Mouse (Mus musculus): ENCODE data around the gene Mcu. TPM values are rescaled to one million over a fixed set of nuclear protein-coding genes. Genes with fewer than 3 reads are reported as not detected.

Mcu gene
- polyA plus RNA-seq, 1 experiment = 13.1 TPM

DNA sequence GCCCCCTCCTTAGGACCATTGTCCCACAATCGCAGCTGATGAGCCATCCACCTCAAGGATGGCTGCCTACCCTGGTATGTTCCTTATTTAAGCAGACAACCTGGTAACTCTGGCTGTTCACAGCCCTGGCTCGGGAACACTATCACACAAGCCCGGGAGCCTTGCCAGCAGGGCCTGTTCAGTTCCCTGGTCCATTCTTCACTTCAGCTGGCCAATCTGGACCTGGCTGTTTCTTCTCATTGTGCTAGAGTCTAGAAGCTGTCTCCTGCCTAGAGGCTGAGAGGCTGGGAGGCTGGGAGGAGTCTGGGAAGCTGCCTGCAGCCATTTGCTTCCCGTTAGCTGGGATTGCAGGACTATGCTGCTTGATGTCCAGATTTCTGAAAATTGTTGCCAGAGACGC lies 146.0 kb downstream of the Mcu start:
- 67% methylated on average over 5 of the region's 5 CpGs for WGBS
- DNase-seq = no peak
- no peak overlapping the region for H3K4me3 ChIP-seq (replicated peaks; ENCODE audit: extremely low read depth, low read depth, low read length)
- H3K4me1 ChIP-seq (ENCODE audit: control insufficient read depth, insufficient read depth, low read length) = no peaks in the 10 kb centered on the region
- TF ChIP-seq CTCF (IDR thresholded peaks at IDR 0.05; ENCODE audit: insufficient read depth, low read length) (no peak), POLR2A (IDR thresholded peaks at IDR 0.05; ENCODE audit: borderline replicate concordance, extremely low read depth, low read depth, low read length) (no peak)

DNA sequence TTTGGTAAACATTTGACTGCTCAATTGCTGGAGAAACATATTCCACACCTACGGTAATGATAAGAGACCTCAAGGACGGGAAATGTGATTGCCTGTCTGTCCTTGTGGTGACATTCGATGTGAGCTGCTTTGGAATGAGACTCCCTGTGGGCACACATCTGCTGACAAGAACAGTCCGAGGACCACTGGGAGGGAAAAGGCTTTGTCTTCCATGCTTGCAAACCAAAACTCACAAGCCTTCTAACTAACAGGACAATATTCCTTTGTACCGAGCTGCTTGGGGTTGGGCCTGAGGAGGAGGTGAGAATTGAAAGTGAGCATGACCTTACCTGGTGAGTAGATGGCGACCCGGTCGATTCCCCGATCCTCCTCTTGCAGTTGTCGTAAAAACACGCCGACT lies 149.2 kb downstream of the Mcu start:
- H3K4me1 ChIP-seq (ENCODE audit: control insufficient read depth, insufficient read depth, low read length) = no peaks in the 10 kb centered on the region
- TF ChIP-seq CTCF (IDR thresholded peaks at IDR 0.05; ENCODE audit: insufficient read depth, low read length) = no peak
- TF ChIP-seq POLR2A (IDR thresholded peaks at IDR 0.05; ENCODE audit: borderline replicate concordance, extremely low read depth, low read depth, low read length) = no peak
- WGBS = 93% methylated on average over 12 of the region's 12 CpGs
- no peak for DNase-seq
- no peak overlapping the region for H3K4me3 ChIP-seq (replicated peaks; ENCODE audit: extremely low read depth, low read depth, low read length)

DNA sequence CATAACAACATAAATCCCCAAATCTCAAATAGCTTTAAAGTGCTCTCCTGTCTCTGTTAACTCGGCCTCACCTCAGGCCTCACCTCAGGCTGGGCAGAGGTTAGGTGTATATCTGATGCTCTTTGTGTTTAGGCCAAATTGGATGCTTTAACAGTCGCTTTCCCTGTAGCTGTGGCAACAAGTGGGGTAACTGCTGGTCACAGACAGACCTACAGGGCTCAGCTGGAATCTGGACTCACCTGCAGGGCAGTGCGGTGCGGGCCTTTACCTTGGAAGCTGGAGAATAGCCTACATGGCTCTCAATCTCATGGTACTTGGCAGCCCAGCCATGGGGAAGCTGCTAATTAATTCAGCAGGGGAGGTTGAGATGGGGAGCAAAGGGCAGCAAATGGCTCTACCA lies 149.9 kb downstream of the Mcu start:
- WGBS = 95% methylated on average over 4 of the region's 4 CpGs
- DNase-seq = no peak
- Histone ChIP-seq H3K4me1 (ENCODE audit: control insufficient read depth, insufficient read depth, low read length) (no peaks in the 10 kb centered on the region), H3K4me3 (replicated peaks; ENCODE audit: extremely low read depth, low read depth, low read length) (no peak overlapping the region)
- TF ChIP-seq CTCF (IDR thresholded peaks at IDR 0.05; ENCODE audit: insufficient read depth, low read length) = no peak
- no peak for TF ChIP-seq POLR2A (IDR thresholded peaks at IDR 0.05; ENCODE audit: borderline replicate concordance, extremely low read depth, low read depth, low read length)

DNA sequence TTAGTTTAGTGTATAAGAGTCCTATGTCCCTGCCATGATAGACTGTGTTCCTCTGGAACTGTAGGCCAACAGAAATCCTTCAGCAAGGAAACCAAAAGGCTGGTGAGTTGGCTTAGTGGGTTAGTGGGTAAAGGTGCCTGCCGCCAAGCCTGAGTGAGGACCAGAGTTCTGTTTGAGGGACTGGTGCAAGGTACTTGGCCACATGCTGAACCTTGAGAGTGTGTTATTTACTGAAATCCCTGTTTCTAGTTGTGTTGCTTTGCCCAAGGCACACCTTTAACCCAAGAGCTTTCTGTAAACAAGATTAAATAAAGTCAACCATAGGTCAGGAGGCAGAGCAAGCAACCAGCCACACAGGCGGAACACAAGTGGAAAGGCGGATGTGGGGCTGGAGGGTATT lies 150.9 kb downstream of the Mcu start:
- Histone ChIP-seq H3K4me3 (replicated peaks; ENCODE audit: extremely low read depth, low read depth, low read length) (no peak overlapping the region), H3K4me1 (ENCODE audit: control insufficient read depth, insufficient read depth, low read length) (no peaks in the 10 kb centered on the region)
- no peak for DNase-seq
- TF ChIP-seq CTCF (IDR thresholded peaks at IDR 0.05; ENCODE audit: insufficient read depth, low read length) (no peak), POLR2A (IDR thresholded peaks at IDR 0.05; ENCODE audit: borderline replicate concordance, extremely low read depth, low read depth, low read length) (no peak)
- WGBS = 62% methylated on average over 3 of the region's 3 CpGs

DNA sequence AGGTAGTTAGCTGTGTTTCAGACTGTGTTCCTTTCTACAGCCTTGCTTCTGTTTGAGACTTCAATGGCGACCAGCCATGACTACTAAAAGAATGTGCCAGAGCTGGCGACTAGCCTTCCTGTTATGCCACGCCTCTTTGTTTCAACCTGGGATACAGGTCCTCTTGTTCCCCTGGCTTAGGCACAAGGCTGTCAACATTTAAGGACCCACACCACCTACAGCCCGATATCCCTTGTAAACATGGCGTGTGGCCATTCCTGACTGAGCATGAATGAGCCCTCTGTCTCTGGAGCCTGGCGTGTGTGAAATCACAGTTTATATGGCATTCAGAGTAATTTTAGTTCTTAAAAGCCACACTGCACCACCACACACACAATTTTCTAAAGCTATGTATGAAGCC lies 154.2 kb downstream of the Mcu start:
- TF ChIP-seq CTCF (IDR thresholded peaks at IDR 0.05; ENCODE audit: insufficient read depth, low read length) (no peak), POLR2A (IDR thresholded peaks at IDR 0.05; ENCODE audit: borderline replicate concordance, extremely low read depth, low read depth, low read length) (no peak)
- H3K4me1 ChIP-seq (ENCODE audit: control insufficient read depth, insufficient read depth, low read length) = no peaks in the 10 kb centered on the region
- no peak overlapping the region for H3K4me3 ChIP-seq (replicated peaks; ENCODE audit: extremely low read depth, low read depth, low read length)
- no peak for DNase-seq
- 78% methylated on average over 6 of the region's 6 CpGs for WGBS

DNA sequence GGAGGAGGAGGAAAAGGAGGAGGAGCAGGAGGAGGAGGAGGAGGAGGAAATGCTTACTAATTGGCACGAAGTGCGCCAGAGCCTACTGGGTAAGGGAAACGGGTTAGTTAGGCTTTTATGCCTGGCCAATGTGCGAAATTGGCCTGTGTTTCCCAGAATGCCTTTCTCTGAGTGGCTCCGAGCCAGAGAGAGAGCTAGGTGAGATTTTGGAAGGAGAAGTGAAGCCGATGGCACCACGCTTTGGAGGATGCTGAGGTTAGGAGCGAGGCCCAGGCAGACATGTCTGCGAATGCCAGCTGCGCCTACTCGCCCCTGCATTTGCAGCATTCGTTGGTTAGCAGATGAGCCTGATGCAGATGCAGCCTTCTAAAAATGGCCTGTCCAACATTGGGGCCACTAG lies 156.7 kb downstream of the Mcu start:
- WGBS = 89% methylated on average over 12 of the region's 12 CpGs
- TF ChIP-seq POLR2A (IDR thresholded peaks at IDR 0.05; ENCODE audit: borderline replicate concordance, extremely low read depth, low read depth, low read length) (no peak), CTCF (IDR thresholded peaks at IDR 0.05; ENCODE audit: insufficient read depth, low read length) (no peak)
- no peak overlapping the region for H3K4me3 ChIP-seq (replicated peaks; ENCODE audit: extremely low read depth, low read depth, low read length)
- H3K4me1 ChIP-seq (ENCODE audit: control insufficient read depth, insufficient read depth, low read length) = no peaks in the 10 kb centered on the region
- no peak for DNase-seq

DNA sequence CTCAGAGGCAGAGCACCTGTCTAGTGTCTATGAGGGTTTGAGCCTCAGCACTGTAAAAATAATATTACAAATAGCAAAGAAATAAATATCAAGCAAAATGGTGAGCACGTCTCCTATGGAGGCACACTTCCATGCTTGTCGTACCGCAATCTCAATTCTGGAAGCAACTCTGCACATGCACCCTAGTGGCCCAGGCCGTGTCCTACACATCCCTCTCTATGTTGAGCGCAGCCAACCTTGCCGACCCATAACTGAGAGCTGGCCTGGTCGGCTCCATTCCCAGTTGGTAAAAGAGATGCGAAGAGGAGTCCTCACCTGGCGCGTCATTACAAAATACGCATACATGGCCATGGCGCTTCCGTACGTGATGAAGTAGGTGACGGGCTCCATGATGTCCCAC lies 161.9 kb downstream of the Mcu start:
- no peak for DNase-seq
- Histone ChIP-seq H3K4me1 (ENCODE audit: control insufficient read depth, insufficient read depth, low read length) (no peaks in the 10 kb centered on the region), H3K4me3 (replicated peaks; ENCODE audit: extremely low read depth, low read depth, low read length) (no peak overlapping the region)
- WGBS = 96% methylated on average over 15 of the region's 15 CpGs
- TF ChIP-seq POLR2A (IDR thresholded peaks at IDR 0.05; ENCODE audit: borderline replicate concordance, extremely low read depth, low read depth, low read length) (no peak), CTCF (IDR thresholded peaks at IDR 0.05; ENCODE audit: insufficient read depth, low read length) (no peak)

DNA sequence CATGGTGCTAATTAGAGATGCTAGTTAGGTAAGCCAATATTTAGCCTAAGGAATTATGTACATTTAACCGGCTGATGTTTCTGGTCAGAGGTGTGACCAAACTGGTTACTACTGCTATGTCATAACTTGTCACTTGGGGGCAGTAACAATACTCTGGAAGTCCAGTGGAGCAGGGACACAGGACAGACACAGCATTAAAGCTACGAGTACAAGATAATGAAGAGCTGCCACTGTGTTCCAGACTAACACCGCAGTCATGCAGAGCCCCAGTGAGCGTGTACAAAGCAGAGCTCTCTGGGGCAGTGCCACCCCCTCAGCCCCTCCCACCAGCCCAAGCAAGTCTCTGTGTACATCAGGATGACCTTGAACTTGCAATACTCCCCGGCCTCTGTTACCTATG lies 164.7 kb downstream of the Mcu start:
- Histone ChIP-seq H3K4me1 (ENCODE audit: control insufficient read depth, insufficient read depth, low read length) (no peaks in the 10 kb centered on the region), H3K4me3 (replicated peaks; ENCODE audit: extremely low read depth, low read depth, low read length) (no peak overlapping the region)
- DNase-seq = no peak
- TF ChIP-seq POLR2A (IDR thresholded peaks at IDR 0.05; ENCODE audit: borderline replicate concordance, extremely low read depth, low read depth, low read length) (no peak), CTCF (IDR thresholded peaks at IDR 0.05; ENCODE audit: insufficient read depth, low read length) (peak; percentile 43; the same call in 1 of the 2 replicates)
- WGBS = 39% methylated on average over 5 of the region's 5 CpGs

DNA sequence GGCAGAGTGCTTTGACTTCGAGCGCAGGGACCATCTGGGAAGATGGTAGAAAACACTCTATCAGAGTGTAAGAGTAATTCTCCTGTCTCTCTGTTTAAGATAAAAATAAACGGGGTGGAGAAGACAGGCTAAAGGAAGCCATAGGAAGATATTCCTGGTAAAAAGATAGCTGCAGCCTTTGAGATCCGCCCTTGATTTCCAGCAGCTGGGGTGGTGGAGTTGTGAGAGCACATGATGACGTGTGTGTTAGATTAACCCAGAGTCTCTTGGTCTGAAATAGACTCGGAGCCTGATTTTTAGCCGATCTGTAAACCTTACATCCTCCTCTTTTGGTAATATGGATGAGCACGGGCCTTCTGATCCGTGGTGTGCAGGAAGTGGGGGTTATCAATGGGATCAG lies 168.9 kb downstream of the Mcu start:
- DNase-seq = no peak
- 0 out of 2 replicates have a peak, but pooled peaks cover 8% of the 10 kb centered on the region for H3K4me1 ChIP-seq (ENCODE audit: control insufficient read depth, insufficient read depth, low read length)
- WGBS = 55% methylated on average over 9 of the region's 9 CpGs
- no peak for TF ChIP-seq POLR2A (IDR thresholded peaks at IDR 0.05; ENCODE audit: borderline replicate concordance, extremely low read depth, low read depth, low read length)
- TF ChIP-seq CTCF (IDR thresholded peaks at IDR 0.05; ENCODE audit: insufficient read depth, low read length) = no peak
- no peak overlapping the region for H3K4me3 ChIP-seq (replicated peaks; ENCODE audit: extremely low read depth, low read depth, low read length)

DNA sequence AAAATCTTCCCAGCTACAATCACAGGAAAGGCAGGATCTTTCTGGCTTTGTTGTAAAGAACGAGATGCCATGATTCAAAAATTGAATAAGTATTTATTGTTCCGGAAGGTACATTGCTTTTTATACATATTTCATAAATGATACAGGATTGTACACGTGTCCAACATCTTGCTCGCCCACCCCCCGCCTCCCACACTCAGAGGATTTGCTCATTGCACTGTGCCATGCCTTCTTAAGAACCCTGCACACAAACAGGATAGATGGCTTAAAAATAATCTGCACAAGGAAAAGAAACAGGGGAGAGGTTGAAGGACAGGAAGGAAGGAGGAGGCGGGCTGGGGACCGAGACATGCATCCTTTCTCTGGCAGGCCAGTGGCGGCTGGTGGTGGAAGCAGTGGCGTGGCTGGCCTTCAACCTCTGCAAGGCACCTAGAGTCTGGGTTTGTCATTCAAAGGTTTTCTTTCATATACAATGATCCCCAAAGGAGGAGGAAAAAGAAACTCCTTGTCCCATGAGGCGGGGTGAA lies 169.5 kb downstream of the Mcu start:
- Histone ChIP-seq H3K4me3 (replicated peaks; ENCODE audit: extremely low read depth, low read depth, low read length) (no peak overlapping the region), H3K4me1 (ENCODE audit: control insufficient read depth, insufficient read depth, low read length) (0 out of 2 replicates have a peak, but pooled peaks cover 8% of the 10 kb centered on the region)
- DNase-seq = no peak
- WGBS = 71% methylated on average over 10 of the region's 10 CpGs
- TF ChIP-seq POLR2A (IDR thresholded peaks at IDR 0.05; ENCODE audit: borderline replicate concordance, extremely low read depth, low read depth, low read length) (no peak), CTCF (IDR thresholded peaks at IDR 0.05; ENCODE audit: insufficient read depth, low read length) (no peak)

Measured in lung, adult 2 months (tissue).